Mouse (Mus musculus): ENCODE data around the gene Anp32a. TPM values are rescaled to one million over a fixed set of nuclear protein-coding genes. Genes with fewer than 3 reads are reported as not detected.

Gene Anp32a
- polyA plus RNA-seq, 1 experiment from 2014 or later: 131 TPM

DNA sequence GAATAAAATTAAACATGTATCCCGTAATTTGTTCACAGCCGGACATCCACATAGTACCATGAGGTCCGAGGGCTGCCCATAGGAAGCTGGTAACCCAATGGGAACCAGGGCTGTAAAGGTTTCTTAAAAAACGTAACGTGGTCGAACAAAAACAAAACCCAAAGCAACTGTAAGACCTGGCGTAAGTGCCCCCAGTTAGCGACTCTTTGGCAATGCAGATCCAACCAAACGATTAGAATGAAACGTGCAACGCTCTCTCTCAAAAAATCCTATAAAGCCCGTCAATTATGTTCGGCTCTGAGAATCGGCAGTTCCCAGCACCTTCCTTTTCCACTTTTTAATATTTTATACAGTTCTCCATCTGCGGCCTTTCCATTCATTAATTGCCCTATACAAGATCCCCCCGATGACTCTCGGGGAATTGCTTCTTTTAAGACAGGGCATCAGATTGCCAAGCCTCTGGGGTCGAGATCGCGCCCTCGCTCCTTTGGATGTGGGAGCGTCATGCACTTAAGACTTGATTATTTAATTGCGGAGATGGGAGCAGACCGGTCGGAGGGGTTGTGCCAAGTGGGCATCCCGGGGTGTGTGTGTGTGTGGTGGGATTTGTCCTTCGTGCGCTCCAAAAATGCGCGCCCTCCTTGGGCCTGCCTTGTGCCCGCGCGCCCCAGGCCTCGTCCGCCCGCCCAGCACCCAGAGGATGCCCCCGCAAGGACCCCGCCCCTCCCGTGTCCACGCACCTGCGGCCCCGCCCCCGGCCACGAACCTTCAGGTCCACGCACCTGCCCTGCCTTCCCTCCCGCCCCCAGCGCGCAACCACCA lies 581 bp upstream of the Anp32a start:
- peak overlapping the region; percentile 92 for H3K4me3 ChIP-seq (replicated peaks)
- peak; percentile 30 for ATAC-seq (ENCODE audit: low FRiP score)
- under 1% methylated on average over 47 of the region's 48 CpGs for WGBS

DNA sequence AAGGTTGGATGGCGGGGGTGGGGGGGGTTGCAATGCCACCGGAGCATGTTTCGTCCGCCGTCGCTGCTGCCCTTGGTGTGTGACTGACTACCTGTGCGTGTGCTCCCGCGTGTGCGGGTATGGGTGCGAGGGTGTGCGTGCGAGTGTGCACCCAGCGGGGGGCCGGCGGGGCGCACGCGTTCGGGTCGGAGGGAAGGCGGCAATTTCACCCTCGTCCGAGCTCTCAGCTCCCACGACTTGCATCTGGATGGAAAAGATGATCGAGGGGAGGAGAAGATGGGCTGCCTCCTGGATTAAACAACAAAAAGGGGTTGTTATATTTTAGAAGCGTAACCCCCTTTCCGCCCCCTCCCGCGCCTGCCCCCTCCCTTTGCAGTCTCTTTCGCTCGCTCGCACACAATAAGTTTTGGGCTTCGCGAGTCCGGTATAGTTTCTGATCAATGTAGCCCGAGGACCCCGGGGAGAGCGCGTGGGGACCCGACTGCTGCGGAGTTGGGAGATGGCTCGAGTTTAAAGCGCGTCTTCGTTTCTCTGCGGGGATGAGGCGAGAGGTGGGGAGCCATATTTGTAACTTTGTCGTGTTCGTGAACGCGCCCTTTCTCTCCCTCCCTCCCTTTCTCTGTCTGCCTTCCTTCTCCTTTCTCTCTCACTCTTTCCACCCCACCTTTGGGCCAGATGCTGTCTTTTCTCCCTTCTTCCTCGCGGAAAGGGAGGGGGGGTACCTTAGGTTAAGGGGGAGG lies 778 bp downstream of the Anp32a start:
- H3K9ac ChIP-seq (replicated peaks): peak overlapping the region; percentile 98
- no peaks in the 10 kb centered on the region for H3K36me3 ChIP-seq
- WGBS: under 1% methylated on average over 51 of the region's 54 CpGs
- 0 out of 2 replicates have a peak, but pooled peaks have one; percentile 7 for ATAC-seq (ENCODE audit: low FRiP score)
- H3K9me3 ChIP-seq (replicated peaks): no peaks in the 10 kb centered on the region
- H3K4me3 ChIP-seq (replicated peaks): peak overlapping the region; percentile 92
- H3K4me1 ChIP-seq: peaks cover 35% of the 10 kb centered on the region
- H3K27ac ChIP-seq (replicated peaks): peak overlapping the region; percentile 99
- no peaks in the 10 kb centered on the region for H3K27me3 ChIP-seq (replicated peaks)
- H3K4me2 ChIP-seq: peak overlapping the region; percentile 70

More for the DNA sequence above, 581 bp upstream of the Anp32a start:
- Histone ChIP-seq H3K4me2 (peak overlapping the region; percentile 70), H3K9ac (replicated peaks) (peak overlapping the region; percentile 80), H3K27me3 (replicated peaks) (no peaks in the 10 kb centered on the region), H3K27ac (replicated peaks) (peak overlapping the region; percentile 99), H3K4me1 (peaks cover 24% of the 10 kb centered on the region), H3K36me3 (no peaks in the 10 kb centered on the region), H3K9me3 (replicated peaks) (no peaks in the 10 kb centered on the region)

DNA sequence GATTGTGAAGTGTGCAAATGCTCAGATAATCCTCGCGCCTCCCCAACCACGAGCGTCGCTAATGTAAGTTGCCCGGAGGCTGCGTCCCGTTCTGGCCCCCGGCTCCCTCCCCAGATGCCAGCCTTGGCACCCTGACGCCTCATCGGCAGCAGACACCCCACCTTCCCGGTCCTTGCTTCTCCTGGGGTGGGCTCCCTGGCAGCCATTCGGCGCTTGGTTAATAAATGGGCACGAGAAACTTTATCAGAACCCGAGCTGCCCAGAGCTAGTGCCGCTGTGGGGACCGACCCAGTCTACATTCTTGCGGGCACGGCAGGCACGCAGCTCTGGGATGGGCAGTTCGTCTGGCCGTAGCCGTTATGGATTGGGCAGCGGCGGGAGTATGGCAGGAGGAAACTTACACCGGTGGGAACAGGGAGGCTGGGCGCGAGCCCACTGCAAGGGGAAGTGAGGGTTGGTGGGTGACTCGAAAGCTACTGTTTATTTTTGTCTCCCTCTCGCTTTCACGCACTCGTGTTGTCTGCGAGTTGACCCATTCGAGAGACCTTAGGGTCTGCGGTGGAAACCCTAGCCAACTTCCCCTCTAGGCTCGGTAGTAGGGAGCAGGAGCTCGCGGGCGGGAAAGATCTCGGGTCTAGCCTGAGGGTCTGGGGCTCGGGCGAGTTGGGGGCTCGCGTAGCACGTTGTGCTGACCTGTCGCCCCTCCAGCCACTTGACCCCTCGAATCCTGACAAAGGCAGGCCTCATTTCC lies 1.5 kb downstream of the Anp32a start:
- Histone ChIP-seq H3K9ac (replicated peaks) (peak overlapping the region; percentile 98), H3K4me2 (peak overlapping the region; percentile 70), H3K4me1 (peaks cover 41% of the 10 kb centered on the region), H3K36me3 (no peaks in the 10 kb centered on the region), H3K9me3 (replicated peaks) (no peaks in the 10 kb centered on the region), H3K4me3 (replicated peaks) (peak overlapping the region; percentile 92), H3K27me3 (replicated peaks) (no peaks in the 10 kb centered on the region), H3K27ac (replicated peaks) (peak overlapping the region; percentile 99)
- WGBS: 0% methylated on average over 48 of the region's 48 CpGs
- no peak for ATAC-seq (ENCODE audit: low FRiP score)

DNA sequence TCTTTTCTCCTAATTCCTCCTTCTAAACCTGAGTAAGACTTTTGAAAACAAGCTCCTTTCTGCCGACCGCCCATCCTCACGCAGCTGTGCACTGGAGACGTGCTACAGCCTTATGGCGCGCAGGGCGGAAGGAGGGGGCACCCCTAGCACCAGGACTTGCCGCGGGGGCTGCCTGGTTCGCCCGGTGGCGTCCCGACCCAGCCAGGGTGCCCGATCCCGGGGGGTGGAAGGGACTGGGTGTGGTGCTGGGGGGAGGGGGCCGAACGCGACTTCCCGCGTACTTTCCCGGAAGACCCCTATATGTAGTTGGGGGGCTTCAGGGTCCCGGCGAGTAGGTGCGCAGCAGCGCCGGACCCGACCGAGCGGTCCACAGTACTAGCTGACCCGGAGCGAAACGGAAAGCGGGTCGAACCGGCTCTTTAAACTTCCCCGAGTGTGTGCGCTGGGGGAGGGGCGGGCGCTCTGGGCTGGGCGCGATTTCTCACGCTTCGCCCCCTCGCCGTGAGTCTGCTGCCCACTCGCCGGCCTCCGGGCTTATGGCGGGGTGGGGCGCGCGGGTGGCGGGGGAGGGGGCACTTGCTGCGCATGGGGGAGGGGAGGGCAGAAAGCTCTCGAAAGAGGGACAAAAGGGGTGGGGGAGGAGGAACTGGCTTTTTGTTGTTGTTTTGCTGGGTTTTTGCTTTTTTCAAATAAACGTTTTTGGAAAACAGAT lies 2.3 kb downstream of the Anp32a start:
- peak overlapping the region; percentile 98 for H3K9ac ChIP-seq (replicated peaks)
- peak; percentile 23 for ATAC-seq (ENCODE audit: low FRiP score)
- peak overlapping the region; percentile 70 for H3K4me2 ChIP-seq
- H3K4me3 ChIP-seq (replicated peaks): peak overlapping the region; percentile 92
- H3K4me1 ChIP-seq: peaks cover 44% of the 10 kb centered on the region
- H3K9me3 ChIP-seq (replicated peaks): no peaks in the 10 kb centered on the region
- H3K27ac ChIP-seq (replicated peaks): peak overlapping the region; percentile 99
- WGBS: under 1% methylated on average over 49 of the region's 56 CpGs
- H3K27me3 ChIP-seq (replicated peaks): no peaks in the 10 kb centered on the region
- H3K36me3 ChIP-seq: no peaks in the 10 kb centered on the region

DNA sequence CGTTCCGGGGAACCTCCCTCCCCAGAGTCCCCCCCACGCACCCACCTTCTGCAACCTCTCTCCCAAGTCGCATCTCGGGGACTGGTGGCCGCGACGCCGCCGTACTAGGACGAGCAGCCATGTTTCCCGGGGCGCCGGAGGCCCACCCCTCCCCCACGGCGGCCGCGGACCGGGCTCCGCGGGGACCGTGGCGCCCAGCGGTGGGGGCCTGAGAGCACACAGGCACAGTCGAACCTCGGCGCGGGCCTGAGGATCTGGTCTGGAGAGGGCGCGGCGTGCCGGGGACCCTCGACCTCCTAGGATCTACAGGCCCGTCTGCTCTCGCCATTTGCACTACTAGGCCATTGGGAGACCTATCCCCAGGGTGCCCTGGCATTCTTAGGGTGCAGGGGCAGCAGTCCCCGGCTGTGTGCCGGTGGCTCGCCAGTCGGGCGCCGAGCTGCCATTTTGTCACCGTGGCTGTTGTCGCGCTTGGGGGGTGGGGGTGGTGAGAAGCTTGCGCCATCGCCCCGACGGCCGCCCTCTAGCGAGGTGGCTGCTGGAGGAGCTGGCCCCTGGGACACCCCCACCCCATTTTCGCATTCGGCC lies 2.9 kb downstream of the Anp32a start:
- H3K4me3 ChIP-seq (replicated peaks): peak overlapping the region; percentile 92
- H3K36me3 ChIP-seq: no peaks in the 10 kb centered on the region
- no peaks in the 10 kb centered on the region for H3K9me3 ChIP-seq (replicated peaks)
- H3K27ac ChIP-seq (replicated peaks): peak overlapping the region; percentile 99
- WGBS: under 1% methylated on average over 51 of the region's 52 CpGs
- H3K4me2 ChIP-seq: peak overlapping the region; percentile 70
- no peaks in the 10 kb centered on the region for H3K27me3 ChIP-seq (replicated peaks)
- H3K4me1 ChIP-seq: peaks cover 40% of the 10 kb centered on the region
- peak overlapping the region; percentile 98 for H3K9ac ChIP-seq (replicated peaks)
- peak; percentile 5; the same call in 1 of the 2 replicates for ATAC-seq (ENCODE audit: low FRiP score)

DNA sequence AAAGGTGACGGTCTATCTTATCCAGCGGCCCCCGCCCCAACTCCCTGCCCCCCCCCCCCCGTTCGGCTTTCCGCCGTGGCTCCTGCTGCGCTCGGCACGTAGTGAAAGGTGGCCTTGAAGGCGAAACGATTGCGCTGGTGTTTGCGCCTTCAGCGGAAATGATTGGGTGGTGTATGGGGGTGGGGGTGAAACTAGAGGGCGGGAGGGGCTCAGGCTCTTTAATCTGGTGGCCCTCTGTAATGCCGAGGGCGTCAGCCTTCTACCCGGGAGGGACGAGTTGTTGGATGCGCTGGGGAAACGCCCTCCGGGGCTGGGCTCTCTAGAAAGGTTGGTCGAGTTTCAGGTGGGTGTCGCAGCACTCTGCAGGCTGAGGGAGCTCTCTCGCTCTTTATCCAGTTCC lies 3.5 kb downstream of the Anp32a start:
- ATAC-seq (ENCODE audit: low FRiP score): peak; percentile 1; the same call in 1 of the 2 replicates
- Histone ChIP-seq H3K9ac (replicated peaks) (peak overlapping the region; percentile 98), H3K36me3 (no peaks in the 10 kb centered on the region), H3K4me3 (replicated peaks) (peak overlapping the region; percentile 92), H3K9me3 (replicated peaks) (no peaks in the 10 kb centered on the region), H3K27ac (replicated peaks) (peak overlapping the region; percentile 99), H3K4me2 (peak overlapping the region; percentile 70), H3K4me1 (peaks cover 42% of the 10 kb centered on the region), H3K27me3 (replicated peaks) (no peaks in the 10 kb centered on the region)
- under 1% methylated on average over 26 of the region's 26 CpGs for WGBS

DNA sequence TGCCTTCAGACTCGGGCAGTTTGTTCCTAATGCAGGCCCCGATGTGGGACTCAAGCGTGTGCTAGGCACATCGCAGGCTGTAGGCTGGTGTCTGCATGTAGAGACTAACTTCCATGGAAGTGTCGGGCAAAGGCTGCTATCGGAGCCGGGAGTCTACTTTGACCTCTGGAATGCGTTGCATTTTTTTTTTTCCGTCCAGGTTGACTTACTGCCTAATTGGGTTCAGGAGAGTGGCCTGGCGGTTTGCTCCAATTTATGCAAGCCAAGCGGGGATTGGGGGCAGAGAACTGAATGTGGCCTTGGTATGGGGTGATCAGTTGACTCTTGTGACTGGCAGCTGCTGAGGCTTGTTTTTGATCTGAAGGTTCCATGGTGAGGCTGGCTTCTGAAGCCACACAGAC lies 4.0 kb downstream of the Anp32a start:
- 5% methylated on average over 11 of the region's 11 CpGs for WGBS
- Histone ChIP-seq H3K36me3 (no peaks in the 10 kb centered on the region), H3K4me2 (peak overlapping the region; percentile 70), H3K4me1 (peaks cover 45% of the 10 kb centered on the region), H3K4me3 (replicated peaks) (peak overlapping the region; percentile 92), H3K9ac (replicated peaks) (peak overlapping the region; percentile 98), H3K27ac (replicated peaks) (peak overlapping the region; percentile 99), H3K27me3 (replicated peaks) (no peaks in the 10 kb centered on the region), H3K9me3 (replicated peaks) (no peaks in the 10 kb centered on the region)
- no peak for ATAC-seq (ENCODE audit: low FRiP score)

DNA sequence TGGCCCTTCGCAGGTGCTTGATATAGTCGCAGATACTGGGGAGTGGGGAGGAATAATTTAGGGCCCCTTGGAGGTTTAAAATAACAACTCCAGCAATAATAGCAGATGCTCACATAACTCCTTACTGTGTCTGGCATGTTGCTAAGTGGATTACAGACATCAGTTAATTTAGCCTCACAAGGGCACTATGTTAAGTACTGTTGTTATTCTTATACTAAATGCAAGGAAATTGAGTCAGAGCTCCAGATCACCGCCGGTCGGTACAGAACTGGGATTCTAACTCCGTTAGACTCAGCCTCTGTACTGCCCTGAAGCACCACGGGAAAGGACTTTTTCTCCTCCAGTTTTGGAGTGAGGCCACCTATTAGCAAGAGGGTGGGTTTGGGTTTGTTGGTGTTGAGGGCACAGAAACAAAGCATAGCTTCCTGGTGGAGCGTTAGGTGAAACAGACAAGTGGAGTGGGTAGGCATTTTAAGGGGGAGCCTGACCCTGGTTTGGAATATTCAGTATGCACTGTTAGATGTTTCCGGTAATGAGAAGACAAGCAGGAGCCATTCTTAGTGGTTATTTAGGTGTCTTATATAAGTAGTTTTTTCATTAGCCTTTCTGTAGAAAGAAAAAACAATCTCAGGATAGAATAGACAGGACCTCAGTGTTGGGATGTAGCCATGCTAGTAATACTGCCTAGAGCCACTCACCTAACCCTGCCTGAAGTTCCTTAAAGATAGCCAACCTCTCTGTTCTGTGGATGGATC lies 4.7 kb downstream of the Anp32a start:
- H3K27ac ChIP-seq (replicated peaks): peak overlapping the region; percentile 99
- no peaks in the 10 kb centered on the region for H3K9me3 ChIP-seq (replicated peaks)
- H3K36me3 ChIP-seq: no peaks in the 10 kb centered on the region
- no peak for ATAC-seq (ENCODE audit: low FRiP score)
- H3K9ac ChIP-seq (replicated peaks): peak overlapping the region; percentile 98
- H3K4me3 ChIP-seq (replicated peaks): peak overlapping the region; percentile 92
- 31% methylated on average over 9 of the region's 9 CpGs for WGBS
- H3K4me2 ChIP-seq: peak overlapping the region; percentile 70
- H3K27me3 ChIP-seq (replicated peaks): no peaks in the 10 kb centered on the region
- H3K4me1 ChIP-seq: peaks cover 44% of the 10 kb centered on the region

DNA sequence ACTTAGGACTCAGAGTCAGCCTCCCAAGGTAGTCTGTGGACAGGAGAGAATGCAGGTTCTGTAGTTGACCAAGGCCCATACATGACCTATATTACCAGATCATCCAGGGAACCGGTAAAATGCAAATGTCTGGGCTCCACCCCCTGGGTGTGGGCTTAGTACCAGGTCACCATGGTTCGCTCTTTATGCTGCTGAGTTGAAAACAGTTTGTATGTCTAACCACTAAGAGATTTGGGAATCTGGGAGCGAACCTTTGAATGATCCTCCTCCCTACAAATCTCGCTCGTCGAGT lies 5.2 kb downstream of the Anp32a start:
- Histone ChIP-seq H3K27ac (replicated peaks) (no peak overlapping the region), H3K36me3 (no peaks in the 10 kb centered on the region), H3K9ac (replicated peaks) (no peak overlapping the region), H3K4me3 (replicated peaks) (no peak overlapping the region; the same call in 1 of the 2 replicates), H3K27me3 (replicated peaks) (no peaks in the 10 kb centered on the region), H3K4me1 (peaks cover 44% of the 10 kb centered on the region), H3K9me3 (replicated peaks) (no peaks in the 10 kb centered on the region), H3K4me2 (peak overlapping the region; percentile 70)
- ATAC-seq (ENCODE audit: low FRiP score): no peak
- 74% methylated on average over 6 of the region's 6 CpGs for WGBS

DNA sequence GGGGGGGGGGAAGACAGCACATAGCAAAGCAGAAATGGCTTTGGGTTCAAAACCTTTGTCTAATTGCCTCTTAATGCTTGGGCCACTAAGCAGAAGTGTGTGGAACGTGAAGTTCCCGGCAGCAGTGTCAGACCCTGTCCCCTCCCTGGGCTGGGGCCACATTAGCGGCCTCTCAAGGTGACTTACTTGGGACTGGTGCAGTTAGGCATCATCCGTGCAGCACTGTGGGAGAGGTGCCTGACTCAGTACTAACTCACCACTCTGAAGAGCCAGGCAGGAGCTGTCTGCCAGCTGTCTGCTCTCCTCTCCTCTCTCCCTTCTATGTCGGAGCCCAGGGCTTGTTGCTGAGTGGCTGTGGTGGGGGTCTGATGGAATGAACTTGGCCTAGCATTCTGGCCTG lies 6.1 kb downstream of the Anp32a start:
- H3K27me3 ChIP-seq (replicated peaks): no peaks in the 10 kb centered on the region
- 73% methylated on average over 5 of the region's 5 CpGs for WGBS
- no peak overlapping the region for H3K27ac ChIP-seq (replicated peaks)

More for the DNA sequence above, 6.1 kb downstream of the Anp32a start:
- no peak overlapping the region for H3K4me3 ChIP-seq (replicated peaks)
- peaks cover 44% of the 10 kb centered on the region for H3K4me1 ChIP-seq
- H3K36me3 ChIP-seq: no peaks in the 10 kb centered on the region
- no peak overlapping the region for H3K4me2 ChIP-seq
- H3K9me3 ChIP-seq (replicated peaks): no peaks in the 10 kb centered on the region
- no peak overlapping the region for H3K9ac ChIP-seq (replicated peaks)
- no peak for ATAC-seq (ENCODE audit: low FRiP score)

Data from neural tube, embryonic 15.5 days (tissue).